Mouse (Mus musculus): ENCODE measurements around the gene Muc5ac. TPM values are rescaled to one million over a fixed set of nuclear protein-coding genes. Genes with fewer than 3 reads are reported as not detected.

Gene Muc5ac
- polyA plus RNA-seq (2017; shearing (Covaris generic)): not detected

GRCm38 (mm10) chr7:141788677-141789452, at the start of gene Muc5ac:
Gene Muc5ac, plus strand, starts transcription at chr7:141788972.

GRCm38 (mm10) chr7:141838779-141839178, 50.0 kb downstream of the Muc5ac start, which contains the start of gene Muc5b:
Gene Muc5b, plus strand, starts transcription at chr7:141839070.

Other genes with a start within 250 kb of the Muc5ac start
- 21.2 TPM for gene Chid1, start 249.1 kb upstream of the Muc5ac start, polyA plus RNA-seq (2017; shearing (Covaris generic))
- gene Ap2a2, start 226.8 kb upstream of the Muc5ac start, polyA plus RNA-seq (2017; shearing (Covaris generic)): 15.8 TPM
- 0.12 TPM for gene Muc6, start 133.7 kb upstream of the Muc5ac start, polyA plus RNA-seq (2017; shearing (Covaris generic))
- gene Muc2, start 98.6 kb upstream of the Muc5ac start, polyA plus RNA-seq (2017; shearing (Covaris generic)): not detected
- gene Muc5b, start 50.1 kb downstream of the Muc5ac start, polyA plus RNA-seq (2017; shearing (Covaris generic)): not detected
- 54.9 TPM for gene Tollip, start 129.5 kb downstream of the Muc5ac start, polyA plus RNA-seq (2017; shearing (Covaris generic))
- 0.68 TPM for gene Brsk2, start 160.8 kb downstream of the Muc5ac start, polyA plus RNA-seq (2017; shearing (Covaris generic))